Mouse (Mus musculus): Measurements from ENCODE around the gene Cdc123. TPM values are rescaled to one million over a fixed set of nuclear protein-coding genes. Genes with fewer than 3 reads are reported as not detected.
A peak's percentile ranks its signal among the peaks of the same experiment; 100 is the strongest.
"Not testable (repeated sequence)": the region's sequence is repeated elsewhere in the genome, so short reads cannot be mapped to it uniquely, and the experiment has no call there.

Cdc123 gene
- total and polyA plus RNA-seq, 2 experiments from 2014 or later, result 52.6 to 161 TPM

DNA sequence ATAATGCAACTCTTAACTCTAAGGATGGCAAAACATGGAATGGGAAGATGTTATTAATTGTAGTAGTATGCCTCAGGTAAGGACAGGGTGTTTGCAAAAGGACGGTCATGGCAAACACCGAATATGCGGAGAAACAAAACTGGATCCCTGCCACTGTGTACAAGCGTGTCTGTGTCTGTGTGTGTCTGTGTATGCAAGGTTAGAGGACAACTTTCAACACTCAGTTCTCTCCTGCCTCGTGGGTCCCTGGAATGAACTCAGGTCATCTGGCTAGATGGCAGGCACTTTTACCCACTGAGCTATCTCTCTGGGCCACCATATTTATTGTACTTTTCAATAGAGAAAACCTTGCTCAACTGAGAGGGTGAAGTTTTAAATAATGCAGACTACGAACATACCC lies 22.5 kb downstream of the Cdc123 start:
- H3K27me3 ChIP-seq (ENCODE audit: control insufficient read depth, insufficient read depth, low read length), result no peaks in the 10 kb centered on the region
- no peak overlapping the region for H3K4me3 ChIP-seq (ENCODE audit: low read depth, low read length)
- H3K4me2 ChIP-seq (ENCODE audit: low read depth, low read length), result no peak overlapping the region
- no peaks in the 10 kb centered on the region for H3K4me1 ChIP-seq (ENCODE audit: control insufficient read depth, insufficient read depth)
- H3K9ac ChIP-seq (replicated peaks; ENCODE audit: low read depth, low read length), result no peak overlapping the region
- TF ChIP-seq EP300 (IDR thresholded peaks at IDR 0.05; ENCODE audit: low read depth), result no peak
- no peak for TF ChIP-seq CTCF (IDR thresholded peaks at IDR 0.05; ENCODE audit: low read depth)
- ATAC-seq (ENCODE audit: insufficient read depth, low read depth) (no peak), DNase-seq (ENCODE audit: low spot score) (no peak)
- peaks cover 57% of the 10 kb centered on the region for H3K36me3 ChIP-seq (replicated peaks; ENCODE audit: control insufficient read depth, insufficient read depth, low read length)
- 84% methylated on average over 6 of the region's 6 CpGs for WGBS
- no peaks in the 10 kb centered on the region for H3K9me3 ChIP-seq (replicated peaks; ENCODE audit: control insufficient read depth, low read length)
- H3K27ac ChIP-seq (ENCODE audit: low read depth), result no peak overlapping the region

DNA sequence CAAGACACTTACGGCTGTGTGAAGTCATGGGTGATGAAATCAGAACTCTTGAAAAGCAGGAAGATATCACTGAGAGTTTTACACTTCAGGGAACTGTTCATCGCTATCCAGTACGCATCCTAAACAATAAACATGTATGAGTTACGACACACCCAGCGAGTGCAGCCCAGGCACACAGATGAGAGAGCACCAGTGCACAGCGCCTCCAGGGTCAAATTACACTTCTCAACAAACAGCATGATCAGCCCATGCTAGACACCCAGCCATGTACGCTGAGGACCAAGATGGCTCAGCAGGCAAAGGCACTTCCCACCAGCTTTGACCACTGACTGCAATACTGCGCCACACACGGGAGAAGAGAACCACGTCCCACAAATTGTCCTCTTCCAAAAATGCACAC lies 23.7 kb downstream of the Cdc123 start:
- no peak overlapping the region for H3K27ac ChIP-seq (ENCODE audit: low read depth)

GRCm38 (mm10) chr2:5811235-5811782 lies 33.7 kb downstream of the Cdc123 start:
- Histone ChIP-seq H3K4me3 (ENCODE audit: low read depth, low read length) (no peak overlapping the region), H3K9me3 (replicated peaks; ENCODE audit: control insufficient read depth, low read length) (no peaks in the 10 kb centered on the region), H3K36me3 (replicated peaks; ENCODE audit: control insufficient read depth, insufficient read depth, low read length) (peaks cover 57% of the 10 kb centered on the region), H3K27me3 (ENCODE audit: control insufficient read depth, insufficient read depth, low read length) (no peaks in the 10 kb centered on the region), H3K4me1 (ENCODE audit: control insufficient read depth, insufficient read depth) (no peaks in the 10 kb centered on the region), H3K27ac (ENCODE audit: low read depth) (no peak overlapping the region), H3K4me2 (ENCODE audit: low read depth, low read length) (no peak overlapping the region), H3K9ac (replicated peaks; ENCODE audit: low read depth, low read length) (no peak overlapping the region)
- ATAC-seq (ENCODE audit: insufficient read depth, low read depth) (no peak), DNase-seq (ENCODE audit: low spot score) (no peak)
- 83% methylated on average over 5 of the region's 5 CpGs for WGBS
- TF ChIP-seq EP300 (IDR thresholded peaks at IDR 0.05; ENCODE audit: low read depth), result no peak
- no peak for TF ChIP-seq CTCF (IDR thresholded peaks at IDR 0.05; ENCODE audit: low read depth)

More for the DNA sequence above, 23.7 kb downstream of the Cdc123 start:
- ATAC-seq (ENCODE audit: insufficient read depth, low read depth) (no peak), DNase-seq (ENCODE audit: low spot score) (no peak)
- Histone ChIP-seq H3K9me3 (replicated peaks; ENCODE audit: control insufficient read depth, low read length) (no peaks in the 10 kb centered on the region), H3K9ac (replicated peaks; ENCODE audit: low read depth, low read length) (no peak overlapping the region), H3K4me2 (ENCODE audit: low read depth, low read length) (no peak overlapping the region), H3K4me1 (ENCODE audit: control insufficient read depth, insufficient read depth) (no peaks in the 10 kb centered on the region), H3K36me3 (replicated peaks; ENCODE audit: control insufficient read depth, insufficient read depth, low read length) (peaks cover 58% of the 10 kb centered on the region), H3K4me3 (ENCODE audit: low read depth, low read length) (no peak overlapping the region), H3K27me3 (ENCODE audit: control insufficient read depth, insufficient read depth, low read length) (no peaks in the 10 kb centered on the region)
- TF ChIP-seq CTCF (IDR thresholded peaks at IDR 0.05; ENCODE audit: low read depth) (no peak), EP300 (IDR thresholded peaks at IDR 0.05; ENCODE audit: low read depth) (no peak)
- 63% methylated on average over 10 of the region's 10 CpGs for WGBS

DNA sequence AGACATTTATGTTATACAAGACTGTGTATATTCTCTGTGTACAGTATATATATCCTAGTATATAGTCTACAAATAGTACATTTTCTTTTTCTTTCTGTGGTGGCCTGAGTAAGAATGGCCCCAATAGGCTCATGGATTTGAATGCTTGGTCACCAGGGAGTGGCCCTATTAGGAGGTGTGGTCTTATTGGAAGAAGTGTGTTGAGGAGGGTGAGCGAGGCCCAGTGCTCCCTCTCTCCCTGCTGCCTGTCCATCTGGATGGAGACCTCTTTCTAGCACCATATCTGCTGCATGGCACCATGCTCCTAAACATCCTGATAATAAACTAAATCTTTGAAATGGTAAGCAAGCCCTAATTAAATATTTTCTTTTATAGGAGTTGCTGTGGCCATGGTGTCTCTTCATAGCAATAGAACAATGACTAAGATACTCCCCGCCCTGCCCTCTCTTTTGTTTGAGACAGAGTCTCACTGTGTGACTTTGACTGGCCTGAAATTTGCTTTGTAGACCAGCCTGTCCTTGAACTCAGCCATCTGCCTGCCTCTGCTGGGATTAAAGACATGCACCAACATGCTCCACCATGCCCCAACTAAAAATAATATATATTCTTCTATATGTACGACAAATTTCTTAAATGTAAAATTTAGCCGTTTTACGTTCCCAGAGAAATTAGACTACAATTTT lies 34.8 kb downstream of the Cdc123 start:
- no peak for TF ChIP-seq EP300 (IDR thresholded peaks at IDR 0.05; ENCODE audit: low read depth)
- TF ChIP-seq CTCF (IDR thresholded peaks at IDR 0.05; ENCODE audit: low read depth), result no peak
- Histone ChIP-seq H3K9ac (replicated peaks; ENCODE audit: low read depth, low read length) (no peak overlapping the region), H3K27me3 (ENCODE audit: control insufficient read depth, insufficient read depth, low read length) (no peaks in the 10 kb centered on the region), H3K27ac (ENCODE audit: low read depth) (no peak overlapping the region), H3K9me3 (replicated peaks; ENCODE audit: control insufficient read depth, low read length) (no peaks in the 10 kb centered on the region), H3K36me3 (replicated peaks; ENCODE audit: control insufficient read depth, insufficient read depth, low read length) (peaks cover 51% of the 10 kb centered on the region), H3K4me1 (ENCODE audit: control insufficient read depth, insufficient read depth) (no peaks in the 10 kb centered on the region), H3K4me2 (ENCODE audit: low read depth, low read length) (no peak overlapping the region), H3K4me3 (ENCODE audit: low read depth, low read length) (no peak overlapping the region)
- ATAC-seq (ENCODE audit: insufficient read depth, low read depth), result no peak
- DNase-seq (ENCODE audit: low spot score), result no peak
- WGBS, result 95% methylated on average over 5 of the region's 5 CpGs

DNA sequence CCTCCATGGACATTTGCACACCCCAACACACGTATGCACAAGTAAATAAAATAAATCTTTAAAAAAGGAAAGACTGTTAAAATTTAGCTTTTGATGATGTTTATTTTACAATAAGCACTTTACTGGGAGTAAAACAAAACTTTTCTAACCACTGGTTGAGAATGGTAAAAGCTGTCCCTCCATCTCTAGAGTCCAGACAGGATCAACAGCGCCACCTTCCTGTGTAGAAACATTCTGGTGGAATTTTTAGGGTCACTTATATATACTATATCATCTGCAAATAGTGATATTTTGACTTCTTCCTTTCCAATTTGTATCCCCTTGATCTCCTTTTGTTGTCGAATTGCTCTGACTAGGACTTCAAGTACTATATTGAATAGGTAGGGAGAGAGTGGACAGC lies 38.8 kb downstream of the Cdc123 start:
- H3K36me3 ChIP-seq (replicated peaks; ENCODE audit: control insufficient read depth, insufficient read depth, low read length), result peaks cover 63% of the 10 kb centered on the region
- H3K4me2 ChIP-seq (ENCODE audit: low read depth, low read length); H3K27me3 ChIP-seq (ENCODE audit: control insufficient read depth, insufficient read depth, low read length); H3K9me3 ChIP-seq (replicated peaks; ENCODE audit: control insufficient read depth, low read length); H3K4me3 ChIP-seq (ENCODE audit: low read depth, low read length); H3K27ac ChIP-seq (ENCODE audit: low read depth); DNase-seq (ENCODE audit: low spot score); ATAC-seq (ENCODE audit: insufficient read depth, low read depth); H3K4me1 ChIP-seq (ENCODE audit: control insufficient read depth, insufficient read depth); H3K9ac ChIP-seq (replicated peaks; ENCODE audit: low read depth, low read length): not testable (repeated sequence)
- WGBS, result 83% methylated on average over 3 of the region's 3 CpGs
- peak; percentile 50 for TF ChIP-seq CTCF (IDR thresholded peaks at IDR 0.05; ENCODE audit: low read depth)

- 95% methylated on average over 7 of the region's 7 CpGs for WGBS
- Histone ChIP-seq H3K4me3 (ENCODE audit: low read depth, low read length) (no peak overlapping the region), H3K4me1 (ENCODE audit: control insufficient read depth, insufficient read depth) (no peaks in the 10 kb centered on the region), H3K9me3 (replicated peaks; ENCODE audit: control insufficient read depth, low read length) (no peaks in the 10 kb centered on the region), H3K9ac (replicated peaks; ENCODE audit: low read depth, low read length) (no peak overlapping the region), H3K4me2 (ENCODE audit: low read depth, low read length) (no peak overlapping the region), H3K27ac (ENCODE audit: low read depth) (no peak overlapping the region), H3K36me3 (replicated peaks; ENCODE audit: control insufficient read depth, insufficient read depth, low read length) (peaks cover 55% of the 10 kb centered on the region), H3K27me3 (ENCODE audit: control insufficient read depth, insufficient read depth, low read length) (no peaks in the 10 kb centered on the region)
- ATAC-seq (ENCODE audit: insufficient read depth, low read depth) (no peak), DNase-seq (ENCODE audit: low spot score) (no peak)
- TF ChIP-seq EP300 (IDR thresholded peaks at IDR 0.05; ENCODE audit: low read depth), result no peak
These were observed 39.7 kb downstream of the Cdc123 start for GRCm38 (mm10) chr2:5805228-5805627.
